Mouse (Mus musculus) intestine, embryonic 16.5 days (tissue): ENCODE data around the gene Pdzd2. TPM values are rescaled to one million over a fixed set of nuclear protein-coding genes. Genes with fewer than 3 reads are reported as not detected.

Experiments
- ATAC-seq: fragments of 200-750 bp; cut with Nextera tagmentation; 2 replicates; pipeline ENCODE4 v1.8.0; 2017; ENCODE audit warnings: moderate TSS enrichment, moderate library complexity
- H3K27ac ChIP-seq: fragments of 300-500 bp; sonication (generic); 2 replicates; pipeline ENCODE4 v1.5.1; 2014; ENCODE audit warnings: mild to moderate bottlenecking, low read length
- H3K27me3 ChIP-seq: fragments of 300-500 bp; sonication (generic); replicated peaks from 2 replicates; pipeline ENCODE4 v1.6.1; 2014; ENCODE audit warnings: low read length, control low read depth, mixed read lengths; ENCODE audit not compliant: control insufficient read depth, insufficient read depth
- H3K36me3 ChIP-seq: fragments of 300-500 bp; sonication (generic); 2 replicates; pipeline ENCODE4 v1.6.1; 2014; ENCODE audit warnings: low read length, control low read depth; ENCODE audit not compliant: control insufficient read depth, insufficient read depth
- H3K4me1 ChIP-seq: fragments of 300-500 bp; sonication (generic); 2 replicates; pipeline ENCODE4 v1.6.1; 2014; ENCODE audit warnings: low read length, control low read depth, mixed read lengths; ENCODE audit not compliant: control insufficient read depth, insufficient read depth
- H3K4me2 ChIP-seq: fragments of 300-500 bp; sonication (generic); 2 replicates; pipeline ENCODE4 v1.6.1; 2014; ENCODE audit warnings: low read depth, low read length, control low read depth
- H3K4me3 ChIP-seq: fragments of 300-500 bp; sonication (generic); 2 replicates; pipeline ENCODE4 v1.5.1; 2014; ENCODE audit warnings: mild to moderate bottlenecking, low read length
- H3K9ac ChIP-seq: fragments of 300-500 bp; sonication (generic); 2 replicates; pipeline ENCODE4 v1.6.1; 2014; ENCODE audit warnings: low read depth, low read length
- H3K9me3 ChIP-seq: fragments of 300-500 bp; sonication (generic); 2 replicates; pipeline ENCODE4 v1.6.1; 2016; ENCODE audit warnings: low read length, control low read depth; ENCODE audit not compliant: control insufficient read depth
- WGBS: fragments of 180-500 bp; shearing (Covaris S2); extraction: QIAGEN DNeasy Blood & Tissue Kit; methylation state at CpG from one replicate; pipeline ENCODE4 v1.1.7; 2014; 5-methylcytosine and 5-hydroxymethylcytosine counted together
- microRNA-seq: library from miRNA; unstranded; fragments of <30 nt; microRNA quantifications from one replicate; pipeline ENCODE4, GENCODE M21; 2016
- polyA plus RNA-seq: library from polyadenylated mRNA; unstranded; fragments of >200 nt; fragmentation: Nextera tagmentation; extraction: Ambion mirVana; gene quantifications from 2 replicates; pipeline ENCODE4 v1.2.1, GENCODE M21; 2015

Pdzd2 gene
- polyA plus RNA-seq, 1 experiment from 2014 or later = 9.1 TPM

DNA sequence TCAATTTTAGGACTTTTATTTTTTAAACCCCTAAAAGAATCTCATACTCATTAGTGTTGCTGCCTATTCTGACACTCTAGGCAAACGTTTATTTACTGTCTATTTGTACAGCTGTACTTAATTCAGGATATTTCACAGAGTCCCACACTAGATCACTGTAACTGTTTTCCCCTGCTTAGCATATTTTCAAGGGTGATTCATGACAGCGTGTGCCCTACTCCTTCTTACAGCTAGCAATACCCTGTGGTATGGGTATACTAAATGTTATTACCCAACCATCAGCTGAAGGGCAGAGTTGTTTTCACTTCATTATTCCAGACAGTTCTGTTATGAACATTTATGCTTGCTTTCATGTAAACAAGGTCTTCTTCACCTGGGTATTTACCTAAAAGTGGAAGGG lies 423.7 kb downstream of the Pdzd2 start:
- no peak for ATAC-seq
- H3K36me3 ChIP-seq = no peaks in the 10 kb centered on the region
- no peak overlapping the region for H3K4me2 ChIP-seq
- H3K27me3 ChIP-seq = no peaks in the 10 kb centered on the region
- H3K9me3 ChIP-seq = no peaks in the 10 kb centered on the region
- H3K4me3 ChIP-seq = no peak overlapping the region
- H3K9ac ChIP-seq = no peak overlapping the region
- no peaks in the 10 kb centered on the region for H3K4me1 ChIP-seq
- H3K27ac ChIP-seq = no peak overlapping the region
- WGBS = 65% methylated on average over 2 of the region's 2 CpGs

DNA sequence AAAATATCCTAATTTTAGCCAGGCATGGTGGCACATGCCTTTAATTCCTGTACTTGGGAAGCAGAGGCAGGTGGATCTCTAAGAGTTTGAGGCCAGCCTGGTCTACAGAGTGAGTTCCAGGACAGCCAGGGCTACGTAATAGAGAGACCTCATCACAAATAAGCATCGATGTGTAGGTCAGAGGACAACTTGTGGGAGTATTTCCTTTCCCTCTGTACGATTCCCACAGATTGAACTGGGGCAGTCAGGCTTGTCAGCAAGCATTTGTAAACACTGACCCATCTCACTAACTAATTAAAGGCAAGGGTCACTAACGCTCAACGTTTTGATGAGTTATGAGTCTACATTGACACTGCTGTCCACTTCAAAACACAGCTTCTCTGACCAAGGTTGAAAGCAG lies 425.1 kb downstream of the Pdzd2 start:
- Histone ChIP-seq H3K27ac (no peak overlapping the region), H3K4me1 (no peaks in the 10 kb centered on the region), H3K9me3 (no peaks in the 10 kb centered on the region), H3K27me3 (no peaks in the 10 kb centered on the region), H3K36me3 (no peaks in the 10 kb centered on the region), H3K4me3 (no peak overlapping the region), H3K4me2 (no peak overlapping the region), H3K9ac (no peak overlapping the region)
- 72% methylated on average over 5 of the region's 5 CpGs for WGBS
- no peak for ATAC-seq

DNA sequence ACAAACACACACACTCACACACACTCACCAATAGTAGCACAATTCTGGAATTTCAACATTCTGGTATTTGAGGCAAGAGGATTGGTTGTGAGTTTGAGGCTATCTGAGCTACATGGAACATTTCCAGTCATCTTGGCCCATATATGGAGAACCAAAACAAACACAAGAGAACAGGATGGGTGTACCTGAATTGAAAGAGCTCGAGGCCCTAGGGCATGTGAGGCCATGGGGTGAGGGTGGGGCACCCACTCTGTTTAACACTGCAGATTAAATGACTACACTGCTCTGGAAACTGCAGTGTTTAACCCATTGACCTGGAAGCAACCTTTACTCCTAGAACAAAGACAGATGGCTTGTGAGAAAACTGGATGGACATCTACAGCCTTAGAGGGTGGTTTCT lies 426.5 kb downstream of the Pdzd2 start:
- Histone ChIP-seq H3K4me3 (no peak overlapping the region), H3K9me3 (no peaks in the 10 kb centered on the region), H3K4me2 (no peak overlapping the region), H3K27ac (no peak overlapping the region), H3K4me1 (no peaks in the 10 kb centered on the region), H3K27me3 (no peaks in the 10 kb centered on the region), H3K9ac (no peak overlapping the region), H3K36me3 (no peaks in the 10 kb centered on the region)
- peak; percentile 58; the same call in 1 of the 2 replicates for ATAC-seq
- 12% methylated on average over 1 of the region's 1 CpGs for WGBS

DNA sequence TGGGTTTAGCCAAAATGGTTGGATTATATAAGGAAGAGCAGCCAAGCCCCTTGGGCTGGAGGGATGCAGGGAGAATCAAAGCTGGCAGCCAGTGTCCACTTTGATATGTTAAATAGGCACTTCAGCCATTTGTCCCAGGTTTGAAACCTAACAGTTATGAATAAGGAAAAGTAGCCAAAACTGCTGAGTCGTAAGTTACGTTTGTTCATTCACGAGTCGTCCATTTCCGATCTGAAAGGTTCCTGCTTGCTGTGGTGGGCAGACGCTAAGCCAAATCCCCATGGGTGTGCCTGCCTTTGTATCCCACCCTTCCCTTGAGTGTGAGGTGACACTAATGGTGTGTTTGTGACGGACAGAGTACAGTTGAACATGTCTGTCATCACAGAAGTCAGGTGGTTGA lies 428.3 kb downstream of the Pdzd2 start:
- no peak for ATAC-seq
- Histone ChIP-seq H3K4me1 (no peaks in the 10 kb centered on the region), H3K36me3 (no peaks in the 10 kb centered on the region), H3K9me3 (no peaks in the 10 kb centered on the region), H3K9ac (no peak overlapping the region), H3K4me2 (no peak overlapping the region), H3K4me3 (no peak overlapping the region), H3K27me3 (no peaks in the 10 kb centered on the region), H3K27ac (no peak overlapping the region)
- WGBS = 89% methylated on average over 7 of the region's 7 CpGs

DNA sequence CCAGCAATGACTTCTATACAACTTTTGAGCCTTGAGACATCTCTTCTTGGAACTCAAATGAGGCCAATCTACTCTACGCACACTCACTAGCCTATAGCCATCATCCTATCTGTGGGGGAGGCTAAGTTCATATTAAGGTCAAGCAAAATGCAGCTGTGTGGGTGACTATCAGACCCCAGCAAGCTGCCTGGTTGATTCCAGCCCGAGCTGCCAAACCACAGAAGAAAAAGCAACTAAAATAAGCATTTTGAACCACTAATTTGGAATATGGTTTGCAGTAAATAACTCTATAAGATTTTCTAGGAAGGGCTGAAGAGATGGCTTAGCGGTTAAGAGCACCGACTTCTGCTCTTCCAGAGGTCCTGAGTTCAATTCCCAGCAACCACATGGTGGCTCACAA lies 429.0 kb downstream of the Pdzd2 start:
- H3K9me3 ChIP-seq = no peaks in the 10 kb centered on the region
- H3K27me3 ChIP-seq = no peaks in the 10 kb centered on the region
- H3K4me3 ChIP-seq = no peak overlapping the region
- no peaks in the 10 kb centered on the region for H3K36me3 ChIP-seq
- no peak for ATAC-seq
- H3K4me1 ChIP-seq = no peaks in the 10 kb centered on the region
- H3K4me2 ChIP-seq = no peak overlapping the region
- H3K9ac ChIP-seq = no peak overlapping the region
- WGBS = 83% methylated on average over 4 of the region's 4 CpGs
- no peak overlapping the region for H3K27ac ChIP-seq

Small RNA genes within 50 kb of the gene (microRNA-seq; reads per million reads assigned to microRNA genes)
- gene Gm24135 = not detected
- not detected for gene Gm24302

Other genes starting within 250 kb of the Pdzd2 start
- gene 6030458C11Rik, start 84.7 kb upstream of the Pdzd2 start, polyA plus RNA-seq = 22.6 and 28.9 TPM in 2 replicates
- gene Drosha, start 84.9 kb upstream of the Pdzd2 start, polyA plus RNA-seq = 25.2 and 25.6 TPM in 2 replicates